Mouse (Mus musculus): ENCODE data around the gene Olfr1281. TPM values are rescaled to one million over a fixed set of nuclear protein-coding genes. Genes with fewer than 3 reads are reported as not detected.

Olfr1281 gene
- total and polyA plus RNA-seq, 3 experiments = not detected

GRCm38 (mm10) chr2:111335976-111336375, 9.7 kb downstream of the Olfr1281 start, which contains the start of gene Olfr1282:
Olfr1282 (minus strand) TSS chr2:111336076.
- H3K4me3 ChIP-seq (ENCODE audit: control insufficient read depth in 1 of 2, insufficient read depth in 1 of 2, low read depth in 2 of 2, low read length in 2 of 2) = no peak within 1 kb of the TSS
- H3K9ac ChIP-seq (ENCODE audit: control insufficient read depth, low read depth, low read length, poor library complexity, severe bottlenecking) = no peak within 1 kb of the TSS
- H3K4me1 ChIP-seq (ENCODE audit: control insufficient read depth in 1 of 2, insufficient read depth in 2 of 2, low read length in 2 of 2) = no peaks in the 10 kb centered on the region
- no peak within 1 kb of the TSS for H3K27ac ChIP-seq (ENCODE audit: control insufficient read depth, low read depth, low read length)
- H3K9me3 ChIP-seq (replicated peaks; ENCODE audit: insufficient read depth, low read length) = no peaks in the 10 kb centered on the region
- no peak for DNase-seq (ENCODE audit: low read depth, low spot score)
- no peaks in the 10 kb centered on the region for H3K36me3 ChIP-seq (ENCODE audit: control insufficient read depth in 1 of 2, insufficient read depth in 2 of 2, low read length in 2 of 2)
- H3K79me2 ChIP-seq (ENCODE audit: control insufficient read depth, insufficient read depth, low read length, poor library complexity) = no peaks in the 10 kb centered on the region
- no peaks in the 10 kb centered on the region for H3K27me3 ChIP-seq (ENCODE audit: control insufficient read depth in 1 of 2, insufficient read depth in 2 of 2, low read length in 2 of 2)
- TF ChIP-seq CHD1 (IDR thresholded peaks at IDR 0.05; ENCODE audit: low read depth, low read length) = no peak
- no peak for TF ChIP-seq GABPA (IDR thresholded peaks at IDR 0.05; ENCODE audit: low read depth, low read length)
- no peak for TF ChIP-seq MYB (IDR thresholded peaks at IDR 0.05; ENCODE audit: low read depth, low read length)
- TF ChIP-seq HCFC1 (IDR thresholded peaks at IDR 0.05; ENCODE audit: low read depth, low read length) = no peak
- TF ChIP-seq TBP (IDR thresholded peaks at IDR 0.05; ENCODE audit: low read depth, low read length) = no peak
- no peak for TF ChIP-seq ELF1 (IDR thresholded peaks at IDR 0.05; ENCODE audit: low read depth, low read length)

- H3K9ac ChIP-seq (ENCODE audit: control insufficient read depth, low read depth, low read length, poor library complexity, severe bottlenecking) = no peak within 1 kb of the TSS
- no peaks in the 10 kb centered on the region for H3K9me3 ChIP-seq (replicated peaks; ENCODE audit: insufficient read depth, low read length)
- H3K36me3 ChIP-seq (ENCODE audit: control insufficient read depth in 1 of 2, insufficient read depth in 2 of 2, low read length in 2 of 2) = no peaks in the 10 kb centered on the region
- no peaks in the 10 kb centered on the region for H3K27me3 ChIP-seq (ENCODE audit: control insufficient read depth in 1 of 2, insufficient read depth in 2 of 2, low read length in 2 of 2)
- no peak within 1 kb of the TSS for H3K27ac ChIP-seq (ENCODE audit: control insufficient read depth, low read depth, low read length)
- H3K4me3 ChIP-seq (ENCODE audit: control insufficient read depth in 1 of 2, insufficient read depth in 1 of 2, low read depth in 2 of 2, low read length in 2 of 2) = no peak within 1 kb of the TSS
- no peak for DNase-seq (ENCODE audit: low read depth, low spot score)
- no peaks in the 10 kb centered on the region for H3K79me2 ChIP-seq (ENCODE audit: control insufficient read depth, insufficient read depth, low read length, poor library complexity)
- no peak for TF ChIP-seq TCF12 (IDR thresholded peaks at IDR 0.05; ENCODE audit: low read depth, low read length)
- no peak for TF ChIP-seq MYC (IDR thresholded peaks at IDR 0.05; ENCODE audit: low read depth, low read length)
- TF ChIP-seq USF2 (IDR thresholded peaks at IDR 0.05; ENCODE audit: borderline replicate concordance in 1 of 2, insufficient read depth in 1 of 2, low read depth in 1 of 2, low read length in 2 of 2) = no peak
- no peak for TF ChIP-seq MAFK (IDR thresholded peaks at IDR 0.05; ENCODE audit: borderline replicate concordance, low read depth, low read length)
- no peak for TF ChIP-seq ZKSCAN1 (IDR thresholded peaks at IDR 0.05; ENCODE audit: low read depth, low read length)
- TF ChIP-seq ZNF384 (IDR thresholded peaks at IDR 0.05; ENCODE audit: low read depth, low read length) = no peak
- TF ChIP-seq KAT2A (conservative IDR thresholded peaks at IDR 0.05; ENCODE audit: low read depth, low read length) = no peak
- no peak for TF ChIP-seq CTCF (IDR thresholded peaks at IDR 0.05 in 2 of 3, conservative IDR thresholded peaks at IDR 0.05 in 1 of 3; ENCODE audit: control insufficient read depth in 1 of 3, insufficient read depth in 1 of 3, low read depth in 2 of 3, low read length in 3 of 3, poor library complexity in 1 of 3, severe bottlenecking in 1 of 3)
- TF ChIP-seq HCFC1 (IDR thresholded peaks at IDR 0.05; ENCODE audit: low read depth, low read length) = no peak
- no peak for TF ChIP-seq TAL1 (IDR thresholded peaks at IDR 0.05; ENCODE audit: low read length)
- no peak for TF ChIP-seq ETS1 (IDR thresholded peaks at IDR 0.05; ENCODE audit: low read depth, low read length)
- no peak for TF ChIP-seq EP300 (IDR thresholded peaks at IDR 0.05; ENCODE audit: low read depth in 1 of 2, low read length in 2 of 2)
- TF ChIP-seq RAD21 (IDR thresholded peaks at IDR 0.05; ENCODE audit: low read depth, low read length) = no peak
- no peak for TF ChIP-seq GATA1 (IDR thresholded peaks at IDR 0.05; ENCODE audit: low read depth, low read length)
- TF ChIP-seq TBP (IDR thresholded peaks at IDR 0.05; ENCODE audit: low read depth, low read length) = no peak
- TF ChIP-seq MAX (IDR thresholded peaks at IDR 0.05; ENCODE audit: low read length) = no peak
- TF ChIP-seq ZC3H11A (IDR thresholded peaks at IDR 0.05; ENCODE audit: low read depth, low read length) = no peak
- no peak for TF ChIP-seq E2F4 (IDR thresholded peaks at IDR 0.05; ENCODE audit: borderline replicate concordance, low read depth, low read length)
- TF ChIP-seq BHLHE40 (IDR thresholded peaks at IDR 0.05; ENCODE audit: borderline replicate concordance, low read depth, low read length) = no peak
- no peak for TF ChIP-seq MAZ (IDR thresholded peaks at IDR 0.05; ENCODE audit: low read depth, low read length)
- H3K4me1 ChIP-seq (ENCODE audit: control insufficient read depth in 1 of 2, insufficient read depth in 2 of 2, low read length in 2 of 2) = no peaks in the 10 kb centered on the region
Observed at GRCm38 (mm10) chr2:111366490-111366889, 40.2 kb downstream of the Olfr1281 start, which contains the start of gene Olfr1283. Olfr1283 (plus strand) TSS chr2:111366790.
